Mouse (Mus musculus): ENCODE results near the gene Adcy4.
A peak's percentile ranks its signal among the peaks of the same experiment; 100 is the strongest.

The Adcy4 gene

GRCm38 (mm10) chr14:55783958-55784235 lies at the start of gene Adcy4:
TSS of gene Adcy4 (minus strand) at chr14:55784095.
- peak; percentile 56 for DNase-seq

GRCm38 (mm10) chr14:55833126-55833525 lies 49.2 kb upstream of the Adcy4 start:
- no peak for DNase-seq

DNA sequence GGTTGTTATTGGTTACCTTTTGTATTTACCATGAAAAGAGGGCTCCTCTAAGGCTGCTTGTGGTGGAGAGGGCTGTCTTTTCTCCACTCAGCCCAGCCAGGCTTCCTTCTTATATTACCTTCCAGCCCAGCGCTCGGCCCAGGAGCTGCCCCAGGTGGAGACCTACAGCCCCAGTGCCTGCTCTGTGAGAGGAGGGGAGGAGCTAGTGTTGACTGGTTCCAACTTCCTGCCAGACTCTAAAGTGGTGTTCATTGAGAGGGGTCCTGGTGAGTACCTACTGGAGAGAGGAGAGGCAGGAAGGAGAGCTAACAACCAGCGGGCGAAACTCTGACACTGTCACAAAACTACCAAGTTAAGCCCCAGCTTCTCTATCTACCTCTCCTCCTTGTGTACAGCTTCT lies 46.4 kb upstream of the Adcy4 start:
- peak; percentile 24 for DNase-seq

DNA sequence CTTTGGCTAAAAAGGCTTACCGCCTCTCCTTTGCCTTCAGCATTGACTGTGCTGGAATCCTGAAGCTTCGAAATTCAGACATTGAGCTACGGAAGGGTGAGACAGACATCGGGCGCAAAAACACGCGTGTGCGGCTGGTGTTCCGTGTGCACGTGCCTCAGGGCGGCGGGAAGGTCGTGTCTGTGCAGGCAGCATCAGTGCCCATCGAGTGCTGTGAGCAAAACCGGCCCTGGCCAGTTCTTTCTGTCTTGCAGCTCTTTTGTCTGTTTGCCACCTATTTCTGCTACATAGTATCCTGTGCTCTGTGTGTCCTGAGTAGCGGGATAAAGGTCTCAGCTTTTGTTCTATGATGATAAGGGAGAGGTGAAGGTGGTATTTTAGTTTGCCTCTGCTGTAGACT lies 46.0 kb upstream of the Adcy4 start:
- no peak for DNase-seq

DNA sequence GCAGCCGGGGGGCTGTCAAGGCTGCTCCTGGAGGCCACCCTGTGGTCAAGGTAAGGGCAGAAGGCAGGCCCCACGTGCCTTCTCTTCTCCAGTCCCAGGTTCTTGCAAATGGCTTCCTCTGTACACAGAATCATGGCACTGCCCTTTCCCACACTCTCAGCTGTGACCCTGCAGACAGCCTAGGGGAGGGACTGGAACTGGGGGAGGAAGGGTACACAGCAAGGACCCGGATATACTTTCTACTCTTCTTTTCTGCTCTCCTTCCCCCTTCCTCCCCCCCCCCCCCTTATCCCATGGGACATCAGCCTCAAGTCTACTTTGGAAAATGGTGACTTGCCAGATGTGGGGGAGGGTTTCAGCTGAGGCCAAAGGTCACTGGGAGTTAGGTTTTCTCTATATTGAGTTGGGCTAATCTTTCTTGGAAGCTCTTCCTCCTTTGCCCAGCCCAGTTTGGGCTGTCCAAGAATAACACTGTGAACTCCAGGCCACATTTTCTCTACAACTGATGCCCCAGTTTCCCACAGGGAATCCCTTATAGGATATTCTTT lies 44.9 kb upstream of the Adcy4 start:
- peak; percentile 53 for DNase-seq

DNA sequence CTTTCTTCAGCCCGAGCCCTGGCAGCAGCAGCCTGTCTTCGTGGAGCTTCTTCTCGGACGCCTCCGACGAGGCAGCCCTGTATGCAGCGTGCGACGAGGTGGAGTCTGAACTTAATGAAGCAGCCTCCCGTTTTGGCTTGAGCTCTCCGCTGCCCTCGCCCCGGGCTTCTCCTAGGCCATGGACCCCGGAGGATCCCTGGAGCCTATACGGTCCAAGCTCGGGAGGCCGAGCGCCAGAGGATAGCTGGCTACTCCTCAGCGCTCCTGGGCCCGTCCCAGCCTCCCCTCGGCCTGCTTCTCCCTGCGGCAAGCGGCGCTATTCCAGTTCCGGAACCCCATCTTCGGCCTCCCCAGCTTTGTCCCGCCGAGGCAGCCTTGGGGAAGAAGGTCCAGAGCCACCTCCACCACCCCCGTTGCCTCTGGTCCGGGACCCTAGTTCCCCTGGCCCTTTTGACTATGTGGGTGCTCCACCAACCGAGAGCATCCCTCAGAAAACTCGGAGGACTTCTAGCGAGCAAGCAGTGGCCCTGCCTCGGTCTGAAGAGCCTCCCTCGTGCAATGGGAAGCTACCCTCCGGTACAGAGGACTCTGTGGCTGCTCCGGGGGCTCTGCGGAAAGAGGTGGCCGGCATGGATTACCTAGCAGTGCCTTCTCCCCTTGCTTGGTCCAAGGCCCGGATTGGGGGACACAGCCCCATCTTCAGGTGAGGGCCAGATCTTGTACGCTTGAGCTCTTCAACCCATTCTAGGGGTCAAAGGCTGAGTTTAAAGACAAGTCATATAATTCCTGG lies 42.9 kb upstream of the Adcy4 start:
- peak; percentile 12 for DNase-seq

DNA sequence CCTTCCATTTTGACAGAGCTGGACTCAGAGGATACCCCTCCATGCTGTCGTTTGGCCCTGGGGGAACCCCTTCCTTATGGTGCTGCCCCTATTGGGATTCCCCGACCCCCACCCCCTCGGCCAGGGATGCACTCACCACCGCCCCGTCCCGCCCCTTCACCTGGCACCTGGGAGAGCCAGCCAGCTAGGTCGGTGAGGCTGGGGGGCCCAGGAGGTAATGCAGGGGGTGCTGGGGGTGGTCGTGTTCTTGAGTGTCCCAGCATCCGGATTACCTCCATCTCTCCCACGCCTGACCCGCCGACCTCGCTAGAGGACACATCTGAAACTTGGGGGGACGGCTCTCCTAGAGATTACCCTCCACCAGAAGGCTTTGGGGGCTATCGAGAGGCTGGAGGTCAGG lies 42.2 kb upstream of the Adcy4 start:
- DNase-seq, result no peak

DNA sequence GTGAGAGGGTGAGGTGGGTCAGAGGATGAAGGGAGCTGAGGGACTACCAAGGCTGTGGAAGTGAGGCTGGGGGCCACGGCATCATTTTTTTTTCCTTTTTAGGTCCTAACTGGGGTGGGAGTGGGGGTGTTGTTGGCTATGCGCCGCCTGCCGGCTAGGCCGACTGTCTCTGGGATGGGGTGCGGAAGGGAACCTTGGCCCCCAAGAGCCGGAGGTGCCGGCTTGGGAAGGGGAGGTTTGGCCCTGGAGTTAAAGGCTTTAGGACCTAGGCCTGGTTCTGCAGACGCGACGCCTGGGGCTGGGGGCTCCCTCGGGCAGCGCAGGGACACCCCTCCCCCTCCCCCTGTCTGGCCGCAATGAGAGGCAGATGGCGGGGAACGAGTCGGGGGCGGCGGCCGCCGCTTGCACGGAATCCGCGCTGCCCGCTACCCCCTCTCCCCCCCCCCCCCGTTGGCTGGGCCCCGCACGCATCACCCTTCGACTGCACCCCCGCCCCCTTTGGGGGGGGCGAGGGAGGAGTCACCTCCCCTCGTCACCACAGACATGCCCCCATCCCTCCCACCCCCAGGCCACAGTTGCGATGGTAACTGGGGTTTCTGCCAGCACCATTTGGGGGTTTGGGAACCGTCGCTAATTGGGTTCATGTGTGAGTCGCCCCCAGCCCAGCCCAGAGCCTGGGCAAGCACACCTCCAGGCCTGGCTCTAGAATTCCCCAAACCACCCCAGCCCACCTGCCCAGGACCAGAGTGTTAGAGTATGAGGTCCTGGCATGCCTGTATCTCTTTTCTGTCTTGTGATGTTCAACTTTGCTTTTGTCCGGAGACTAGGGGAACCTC lies 41.5 kb upstream of the Adcy4 start:
- peak; percentile 56 for DNase-seq

GRCm38 (mm10) chr14:55824481-55825215 lies 40.8 kb upstream of the Adcy4 start:
- DNase-seq, result peak; percentile 89

DNA sequence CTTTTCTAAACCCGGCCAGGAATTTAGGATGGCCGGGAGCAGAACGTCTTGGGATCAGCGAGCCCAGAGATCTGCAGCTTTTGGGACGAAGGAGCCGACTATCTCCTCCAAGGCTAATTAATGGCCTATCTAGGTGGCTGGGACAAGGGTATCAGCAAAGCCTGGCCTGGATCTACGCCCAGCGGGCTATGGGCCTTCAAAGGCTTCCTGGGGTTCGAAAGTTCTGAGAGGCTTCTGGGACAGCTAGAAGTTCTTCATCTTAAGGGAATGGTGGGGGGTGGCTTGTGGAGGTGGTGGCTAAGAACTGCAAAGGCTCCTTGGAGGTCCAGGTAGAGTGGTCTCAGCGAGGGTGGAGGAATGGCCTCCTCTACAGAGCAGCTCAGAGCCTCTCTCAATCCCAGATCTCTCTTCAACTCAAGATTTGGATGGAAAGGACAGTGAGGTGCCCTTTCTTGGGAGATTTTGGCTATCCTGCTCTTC lies 40.1 kb upstream of the Adcy4 start:
- DNase-seq, result peak; percentile 76

- DNase-seq, result peak; percentile 97
Observed at GRCm38 (mm10) chr14:55822991-55823762, 39.3 kb upstream of the Adcy4 start, which contains the start of gene Nfatc4. TSS of gene Nfatc4 (plus strand) at chr14:55823144.

- DNase-seq, result peak; percentile 92
Observed at GRCm38 (mm10) chr14:55822435-55822990, 38.6 kb upstream of the Adcy4 start.

DNA sequence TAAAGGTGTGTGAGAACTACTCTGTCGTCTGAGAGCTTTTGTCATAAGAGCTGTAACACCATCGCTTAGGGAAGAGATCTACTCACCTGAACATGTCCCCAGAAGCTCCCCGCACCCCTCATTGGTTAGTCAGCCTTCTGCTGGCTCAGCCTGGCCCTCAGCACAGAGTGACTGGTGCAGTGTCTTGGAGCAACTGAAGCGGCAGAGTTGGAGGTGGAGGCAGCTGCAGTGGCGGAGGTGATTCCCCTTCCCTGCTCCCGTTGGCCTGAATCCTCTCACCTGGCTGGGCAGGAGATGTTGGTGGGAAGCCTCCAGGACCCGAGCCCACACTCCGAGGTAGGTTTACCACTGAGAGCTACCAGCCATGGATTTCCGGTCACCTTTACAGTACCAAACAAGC lies 36.7 kb upstream of the Adcy4 start:
- DNase-seq, result peak; percentile 0

- peak; percentile 1 for DNase-seq
Observed at GRCm38 (mm10) chr14:55819845-55820405, 36.0 kb upstream of the Adcy4 start.

- peak; percentile 84 for DNase-seq
Observed at GRCm38 (mm10) chr14:55815310-55815751, 31.4 kb upstream of the Adcy4 start.

- DNase-seq, result peak; percentile 82
Observed at GRCm38 (mm10) chr14:55814885-55815284, 31.0 kb upstream of the Adcy4 start.

DNA sequence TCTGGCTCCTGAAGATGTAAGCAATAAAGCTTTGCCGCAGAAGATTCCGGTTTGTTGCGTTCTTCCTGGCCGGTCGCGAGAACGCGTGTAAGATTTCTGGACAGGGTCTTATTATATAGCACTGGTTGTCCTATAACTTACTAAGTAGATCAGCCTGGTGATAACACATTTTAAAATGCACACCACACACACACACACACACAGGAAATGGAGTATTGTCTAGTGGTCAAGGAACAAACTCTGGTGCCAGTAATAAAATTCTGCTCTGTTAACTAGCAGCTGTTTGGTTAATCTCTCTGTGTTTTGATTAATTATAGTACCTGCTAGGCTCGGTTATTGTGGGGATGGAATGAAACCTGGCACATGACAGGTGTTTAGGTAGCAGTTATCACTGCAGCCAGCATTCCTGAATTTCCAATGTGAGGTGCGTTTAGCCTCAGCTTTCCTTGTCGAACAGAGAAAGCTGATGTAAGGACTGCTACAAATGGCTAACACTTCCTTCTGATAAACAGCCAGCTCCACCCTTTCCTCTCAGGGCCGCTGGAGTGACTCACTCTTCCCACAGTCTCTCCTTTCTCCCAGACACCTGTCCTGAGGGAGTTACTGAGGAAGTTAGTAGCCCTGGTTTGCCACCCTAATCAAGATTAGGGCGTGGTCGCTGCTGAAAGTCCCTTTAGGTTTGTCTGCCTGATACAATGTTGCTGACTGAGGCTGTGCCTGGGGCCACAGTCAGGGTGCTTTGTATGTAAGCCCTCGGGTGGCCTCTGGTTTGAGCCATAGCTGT lies 11.7 kb upstream of the Adcy4 start:
- peak; percentile 63 for DNase-seq

DNA sequence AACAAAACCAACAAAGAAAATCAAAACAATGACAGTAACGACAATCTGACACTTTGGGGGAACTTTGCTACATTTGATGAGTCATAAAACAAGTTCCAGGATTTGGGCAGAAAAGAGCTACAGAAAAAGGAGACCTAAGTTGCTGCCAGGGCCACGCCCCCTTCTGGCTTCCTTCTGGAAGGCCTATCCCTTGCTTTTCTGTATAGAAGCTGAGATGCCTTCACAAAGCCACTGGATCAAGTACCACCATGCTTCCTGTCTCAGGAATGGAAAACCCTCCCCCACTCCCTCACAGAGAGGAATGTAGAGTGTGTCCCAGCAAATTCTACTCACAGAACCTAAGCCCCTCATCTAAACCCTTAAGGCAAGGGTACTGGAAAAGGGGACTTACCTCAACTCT lies 10.1 kb upstream of the Adcy4 start:
- peak; percentile 50 for DNase-seq

- DNase-seq, result peak; percentile 11
Observed at GRCm38 (mm10) chr14:55793461-55793860, 9.6 kb upstream of the Adcy4 start.

DNA sequence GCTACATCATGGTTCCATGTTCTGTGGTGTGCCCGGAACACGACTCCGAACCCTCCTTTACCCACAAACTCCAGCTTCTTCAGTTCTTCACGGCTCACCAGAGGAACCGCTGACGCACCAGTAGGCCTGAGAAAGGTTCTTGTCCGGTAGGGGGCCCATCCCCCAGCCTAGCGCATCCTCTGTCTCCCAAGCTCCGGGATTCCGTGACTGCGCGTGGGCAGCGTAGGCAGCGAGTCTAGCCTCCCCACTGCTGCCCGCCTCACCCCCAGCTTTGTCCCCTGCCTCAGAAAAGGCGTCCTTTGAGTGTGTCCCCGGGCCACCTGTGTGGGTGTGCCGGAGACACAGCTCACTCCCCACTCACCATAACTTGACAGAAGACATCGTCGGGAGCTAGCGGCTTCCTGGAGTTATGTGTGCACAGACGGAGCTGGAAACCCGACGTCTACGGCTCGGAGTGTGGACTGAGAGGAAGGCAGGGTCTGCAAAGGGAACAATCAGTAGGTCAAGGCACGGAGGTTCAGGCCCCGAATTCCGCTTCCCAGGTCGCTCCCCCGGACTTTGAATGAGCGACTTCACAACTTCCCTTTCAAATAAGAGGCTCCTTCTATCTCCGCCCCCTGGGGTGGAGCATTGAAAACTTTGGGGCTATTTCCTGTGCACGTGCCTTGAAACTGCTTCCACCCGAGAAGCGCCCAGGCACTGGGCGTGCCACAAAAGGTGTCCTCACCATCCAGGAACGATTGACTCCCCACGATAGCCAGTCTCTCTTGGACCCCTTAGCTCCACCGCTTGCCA lies 4.6 kb upstream of the Adcy4 start, which contains the start of gene Ripk3:
Gene Ripk3, minus strand, starts transcription at position 610 of the 795 bp plus-strand sequence.
- peak; percentile 79 for DNase-seq
